Mouse (Mus musculus) intestine, embryonic 14.5 days (tissue): ENCODE measurements around the gene Fkbp6. TPM values are rescaled to one million over a fixed set of nuclear protein-coding genes. Genes with fewer than 3 reads are reported as not detected.

Source experiments
- ATAC-seq: fragments of 200-750 bp; cut with Nextera tagmentation; replicated peaks from 2 replicates; pipeline ENCODE4 v1.8.0; 2017; ENCODE audit warnings: low read depth, moderate number of reproducible peaks, moderate TSS enrichment, moderate library complexity; ENCODE audit not compliant: low FRiP score, low TSS enrichment
- DNase-seq: peaks from one replicate; pipeline ENCODE4 v3.0.0-alpha.2; 2018; ENCODE audit warnings: low spot score
- H3K27ac ChIP-seq: fragments of 300-500 bp; sonication (generic); 2 replicates; pipeline ENCODE4 v1.5.1; 2014; ENCODE audit warnings: low read depth, mild to moderate bottlenecking, control low read depth
- H3K27me3 ChIP-seq: fragments of 300-500 bp; sonication (generic); replicated peaks from 2 replicates; pipeline ENCODE4 v1.6.1; 2014; ENCODE audit warnings: low read length, control low read depth; ENCODE audit not compliant: control insufficient read depth, insufficient read depth
- H3K36me3 ChIP-seq: fragments of 300-500 bp; sonication (generic); 2 replicates; pipeline ENCODE4 v1.6.1; 2014; ENCODE audit warnings: low read length, control low read depth; ENCODE audit not compliant: control insufficient read depth, insufficient read depth
- H3K4me1 ChIP-seq: fragments of 300-500 bp; sonication (generic); replicated peaks from 2 replicates; pipeline ENCODE4 v1.6.1; 2014; ENCODE audit warnings: low read length, control low read depth, mixed read lengths; ENCODE audit not compliant: control insufficient read depth, insufficient read depth
- H3K4me2 ChIP-seq: fragments of 300-500 bp; sonication (generic); 2 replicates; pipeline ENCODE4 v1.6.1; 2014; ENCODE audit warnings: low read length
- H3K4me3 ChIP-seq: fragments of 300-500 bp; sonication (generic); 2 replicates; pipeline ENCODE4 v1.5.1; 2014; ENCODE audit warnings: low read depth, low read length, control low read depth, mixed read lengths
- H3K9ac ChIP-seq: fragments of 300-500 bp; sonication (generic); 2 replicates; pipeline ENCODE4 v1.6.1; 2014; ENCODE audit warnings: mild to moderate bottlenecking, low read length
- H3K9me3 ChIP-seq: fragments of 300-500 bp; sonication (generic); 2 replicates; pipeline ENCODE4 v1.6.1; 2016; ENCODE audit warnings: low read length, control low read depth; ENCODE audit not compliant: control insufficient read depth
- WGBS: fragments of 180-500 bp; shearing (Covaris S2); extraction: QIAGEN DNeasy Blood & Tissue Kit; methylation state at CpG from one replicate; pipeline ENCODE4 v1.1.7; 2014; 5-methylcytosine and 5-hydroxymethylcytosine counted together
- polyA plus RNA-seq: library from polyadenylated mRNA; unstranded; fragments of >200 nt; fragmentation: Nextera tagmentation; extraction: Ambion mirVana; gene quantifications from 2 replicates; pipeline ENCODE4 v1.2.1, GENCODE M21; 2014

The Fkbp6 gene
- polyA plus RNA-seq, 1 experiment from 2014 or later: 0.19 TPM

- Histone ChIP-seq H3K9ac (no peak overlapping the region), H3K9me3 (peaks cover 3% of the 10 kb centered on the region; the same call in 1 of the 2 replicates), H3K27ac (no peak overlapping the region), H3K27me3 (no peaks in the 10 kb centered on the region), H3K4me1 (no peaks in the 10 kb centered on the region), H3K4me2 (no peak overlapping the region), H3K36me3 (no peaks in the 10 kb centered on the region), H3K4me3 (no peak overlapping the region)
- 77% methylated on average over 7 of the region's 7 CpGs for WGBS
- ATAC-seq (no peak), DNase-seq (peak; percentile 20)
These were observed 3.9 kb downstream of the Fkbp6 start for GRCm38 (mm10) chr5:135345989-135346388.

GRCm38 (mm10) chr5:135337575-135337974 is 12.3 kb downstream of the Fkbp6 start:
- DNase-seq (no peak), ATAC-seq (no peak)
- 38% methylated on average over 3 of the region's 3 CpGs for WGBS
- H3K4me2 ChIP-seq: no peak overlapping the region
- H3K27ac ChIP-seq: no peak overlapping the region
- H3K9me3 ChIP-seq: no peaks in the 10 kb centered on the region
- H3K4me3 ChIP-seq: no peak overlapping the region
- no peaks in the 10 kb centered on the region for H3K4me1 ChIP-seq
- no peaks in the 10 kb centered on the region for H3K27me3 ChIP-seq
- no peaks in the 10 kb centered on the region for H3K36me3 ChIP-seq
- H3K9ac ChIP-seq: no peak overlapping the region

GRCm38 (mm10) chr5:135331161-135331560 is 18.7 kb downstream of the Fkbp6 start:
- 79% methylated on average over 6 of the region's 6 CpGs for WGBS
- H3K4me1 ChIP-seq: no peaks in the 10 kb centered on the region
- H3K9me3 ChIP-seq: no peaks in the 10 kb centered on the region
- no peaks in the 10 kb centered on the region for H3K36me3 ChIP-seq
- ATAC-seq (no peak), DNase-seq (no peak)
- no peak overlapping the region for H3K9ac ChIP-seq
- no peak overlapping the region for H3K4me3 ChIP-seq
- no peak overlapping the region for H3K4me2 ChIP-seq
- no peaks in the 10 kb centered on the region for H3K27me3 ChIP-seq
- no peak overlapping the region for H3K27ac ChIP-seq

- WGBS: 92% methylated on average over 5 of the region's 5 CpGs
- no peak for ATAC-seq
- H3K36me3 ChIP-seq: no peaks in the 10 kb centered on the region
- H3K27ac ChIP-seq: no peak overlapping the region
- peak; percentile 10 for DNase-seq
- no peak overlapping the region for H3K9ac ChIP-seq
- H3K4me2 ChIP-seq: no peak overlapping the region
- no peaks in the 10 kb centered on the region for H3K4me1 ChIP-seq
- H3K27me3 ChIP-seq: no peaks in the 10 kb centered on the region
- H3K4me3 ChIP-seq: no peak overlapping the region
- H3K9me3 ChIP-seq: no peaks in the 10 kb centered on the region
These were observed 19.6 kb downstream of the Fkbp6 start for GRCm38 (mm10) chr5:135330201-135330600.

- Histone ChIP-seq H3K4me3 (no peak overlapping the region), H3K27me3 (no peaks in the 10 kb centered on the region), H3K4me1 (no peaks in the 10 kb centered on the region), H3K36me3 (no peaks in the 10 kb centered on the region), H3K9me3 (no peaks in the 10 kb centered on the region), H3K4me2 (no peak overlapping the region), H3K27ac (no peak overlapping the region), H3K9ac (no peak overlapping the region)
- DNase-seq (no peak), ATAC-seq (no peak)
- WGBS: 78% methylated on average over 4 of the region's 4 CpGs
These were observed 20.4 kb downstream of the Fkbp6 start for GRCm38 (mm10) chr5:135329471-135329870.

GRCm38 (mm10) chr5:135326121-135326659 is 23.7 kb downstream of the Fkbp6 start:
- 26% methylated on average over 3 of the region's 3 CpGs for WGBS

GRCm38 (mm10) chr5:135322197-135322596 is 27.6 kb downstream of the Fkbp6 start:
- no peak overlapping the region for H3K9ac ChIP-seq
- DNase-seq (no peak), ATAC-seq (no peak)
- H3K4me3 ChIP-seq: no peak overlapping the region
- no peaks in the 10 kb centered on the region for H3K36me3 ChIP-seq
- no peaks in the 10 kb centered on the region for H3K4me1 ChIP-seq
- 86% methylated on average over 1 of the region's 1 CpGs for WGBS
- H3K4me2 ChIP-seq: no peak overlapping the region
- H3K27me3 ChIP-seq: no peaks in the 10 kb centered on the region
- H3K9me3 ChIP-seq: no peaks in the 10 kb centered on the region
- no peak overlapping the region for H3K27ac ChIP-seq

More at GRCm38 (mm10) chr5:135326121-135326659, 23.7 kb downstream of the Fkbp6 start:
- DNase-seq (peak; percentile 42), ATAC-seq (no peak)
- Histone ChIP-seq H3K4me2 (no peak overlapping the region), H3K27ac (no peak overlapping the region), H3K4me3 (no peak overlapping the region), H3K27me3 (no peaks in the 10 kb centered on the region), H3K9me3 (no peaks in the 10 kb centered on the region), H3K4me1 (no peaks in the 10 kb centered on the region), H3K36me3 (no peaks in the 10 kb centered on the region), H3K9ac (no peak overlapping the region)

GRCm38 (mm10) chr5:135319856-135320255 is 30.0 kb downstream of the Fkbp6 start:
- H3K9ac ChIP-seq: no peak overlapping the region
- DNase-seq (peak; percentile 50), ATAC-seq (no peak)
- H3K27me3 ChIP-seq: no peaks in the 10 kb centered on the region
- no peaks in the 10 kb centered on the region for H3K36me3 ChIP-seq
- H3K27ac ChIP-seq: no peak overlapping the region
- no peaks in the 10 kb centered on the region for H3K4me1 ChIP-seq
- no peak overlapping the region for H3K4me3 ChIP-seq
- WGBS: 62% methylated on average over 2 of the region's 2 CpGs
- no peak overlapping the region for H3K4me2 ChIP-seq
- no peaks in the 10 kb centered on the region for H3K9me3 ChIP-seq

GRCm38 (mm10) chr5:135316177-135316576 is 33.7 kb downstream of the Fkbp6 start:
- DNase-seq (no peak), ATAC-seq (no peak)
- 70% methylated on average over 3 of the region's 3 CpGs for WGBS
- Histone ChIP-seq H3K9ac (no peak overlapping the region), H3K4me3 (no peak overlapping the region), H3K27ac (no peak overlapping the region), H3K4me2 (no peak overlapping the region), H3K27me3 (no peaks in the 10 kb centered on the region), H3K4me1 (no peaks in the 10 kb centered on the region), H3K36me3 (no peaks in the 10 kb centered on the region), H3K9me3 (no peaks in the 10 kb centered on the region)
